Mouse (Mus musculus) ES-Bruce4 (cell line): ENCODE measurements around the gene Nop9. TPM values are rescaled to one million over a fixed set of nuclear protein-coding genes. Genes with fewer than 3 reads are reported as not detected.

Source experiments
- H3K27ac ChIP-seq: 2 replicates; pipeline ENCODE4 v1.5.1; 2012; ENCODE audit warnings: low read length, inconsistent platforms; ENCODE audit not compliant: insufficient read depth
- H3K27me3 ChIP-seq: 2 replicates; pipeline ENCODE4 v1.6.1; 2012; ENCODE audit warnings: mild to moderate bottlenecking, low read length, inconsistent platforms; ENCODE audit not compliant: control insufficient read depth, poor library complexity, insufficient read depth, severe bottlenecking
- H3K36me3 ChIP-seq: 2 replicates; pipeline ENCODE4 v1.6.1; 2012; ENCODE audit warnings: inconsistent platforms, mild to moderate bottlenecking, low read length, moderate library complexity; ENCODE audit not compliant: control insufficient read depth, poor library complexity, insufficient read depth, severe bottlenecking
- H3K4me1 ChIP-seq: one replicate; pipeline ENCODE4 v1.8.1; 2011; ENCODE audit warnings: low read length; ENCODE audit not compliant: control insufficient read depth, insufficient read depth
- H3K4me3 ChIP-seq: 2 replicates; pipeline ENCODE4 v1.5.1; 2011; ENCODE audit warnings: low read depth, mild to moderate bottlenecking, low read length
- H3K9ac ChIP-seq: 2 replicates; pipeline ENCODE4 v1.6.1; 2012; ENCODE audit warnings: low read depth, mild to moderate bottlenecking, inconsistent platforms; ENCODE audit not compliant: poor library complexity, severe bottlenecking
- H3K9me3 ChIP-seq: replicated peaks from 2 replicates; pipeline ENCODE4 v1.6.1; 2012; ENCODE audit warnings: mild to moderate bottlenecking, low read length, inconsistent platforms; ENCODE audit not compliant: control insufficient read depth, poor library complexity, insufficient read depth, severe bottlenecking
- CTCF ChIP-seq: IDR thresholded peaks from one replicate; pipeline ENCODE4 v1.8.1; 2011; ENCODE audit warnings: low read depth, low read length
- EP300 ChIP-seq: IDR thresholded peaks from 2 replicates; pipeline ENCODE4 v1.6.1; 2011; ENCODE audit warnings: low read depth, low read length; ENCODE audit not compliant: insufficient read depth
- POLR2A ChIP-seq: IDR thresholded peaks from one replicate; pipeline ENCODE4 v1.8.1; 2011; ENCODE audit warnings: low read length; ENCODE audit not compliant: insufficient read depth
- polyA plus RNA-seq: library from polyadenylated mRNA; stranded (reverse); fragments of >200 nt; gene quantifications from 2 replicates; pipeline ENCODE4 v1.2.4, GENCODE M21; 2011; ENCODE audit warnings: low read depth; ENCODE audit not compliant: missing spikeins, insufficient read depth, insufficient read length

Nop9 gene
- polyA plus RNA-seq, 1 experiment = 59.8 TPM

DNA sequence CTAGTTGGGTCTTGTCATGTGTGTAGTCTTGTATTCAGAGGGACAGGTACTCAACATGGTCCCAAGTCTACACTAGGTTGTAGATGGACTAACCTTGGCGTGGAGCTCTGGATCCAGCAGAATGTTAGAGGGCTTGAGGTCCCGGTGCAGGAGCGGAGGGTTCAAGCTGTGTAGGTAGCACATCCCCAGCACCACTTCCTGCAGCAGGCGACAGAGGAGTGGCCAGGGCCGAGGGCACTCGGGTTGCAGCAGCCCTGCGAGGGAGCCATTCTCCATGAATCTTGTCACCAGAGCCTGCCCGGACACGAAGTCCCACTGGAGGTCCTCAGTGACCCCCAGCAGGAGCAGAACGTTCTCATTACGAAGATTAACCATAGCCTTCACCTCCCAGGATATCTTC lies 42.2 kb downstream of the Nop9 start:
- no peak overlapping the region for H3K9ac ChIP-seq

DNA sequence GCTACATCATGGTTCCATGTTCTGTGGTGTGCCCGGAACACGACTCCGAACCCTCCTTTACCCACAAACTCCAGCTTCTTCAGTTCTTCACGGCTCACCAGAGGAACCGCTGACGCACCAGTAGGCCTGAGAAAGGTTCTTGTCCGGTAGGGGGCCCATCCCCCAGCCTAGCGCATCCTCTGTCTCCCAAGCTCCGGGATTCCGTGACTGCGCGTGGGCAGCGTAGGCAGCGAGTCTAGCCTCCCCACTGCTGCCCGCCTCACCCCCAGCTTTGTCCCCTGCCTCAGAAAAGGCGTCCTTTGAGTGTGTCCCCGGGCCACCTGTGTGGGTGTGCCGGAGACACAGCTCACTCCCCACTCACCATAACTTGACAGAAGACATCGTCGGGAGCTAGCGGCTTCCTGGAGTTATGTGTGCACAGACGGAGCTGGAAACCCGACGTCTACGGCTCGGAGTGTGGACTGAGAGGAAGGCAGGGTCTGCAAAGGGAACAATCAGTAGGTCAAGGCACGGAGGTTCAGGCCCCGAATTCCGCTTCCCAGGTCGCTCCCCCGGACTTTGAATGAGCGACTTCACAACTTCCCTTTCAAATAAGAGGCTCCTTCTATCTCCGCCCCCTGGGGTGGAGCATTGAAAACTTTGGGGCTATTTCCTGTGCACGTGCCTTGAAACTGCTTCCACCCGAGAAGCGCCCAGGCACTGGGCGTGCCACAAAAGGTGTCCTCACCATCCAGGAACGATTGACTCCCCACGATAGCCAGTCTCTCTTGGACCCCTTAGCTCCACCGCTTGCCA lies 43.0 kb downstream of the Nop9 start, which contains the start of gene Ripk3:
Gene Ripk3, minus strand, starts transcription at position 610 of the 795 bp plus-strand sequence.
- Histone ChIP-seq H3K9ac (no peak within 1 kb of the TSS), H3K9me3 (no peaks in the 10 kb centered on the region), H3K27ac (no peak within 1 kb of the TSS), H3K36me3 (no peaks in the 10 kb centered on the region), H3K4me1 (no peaks in the 10 kb centered on the region), H3K4me3 (peak within 1 kb of the TSS; percentile 46), H3K27me3 (no peaks in the 10 kb centered on the region)
- TF ChIP-seq POLR2A (no peak), CTCF (no peak), EP300 (no peak)

More for the DNA sequence above, 42.2 kb downstream of the Nop9 start:
- Histone ChIP-seq H3K4me1 (no peaks in the 10 kb centered on the region), H3K9me3 (no peaks in the 10 kb centered on the region), H3K36me3 (no peaks in the 10 kb centered on the region), H3K27ac (no peak overlapping the region), H3K27me3 (no peaks in the 10 kb centered on the region), H3K4me3 (peak overlapping the region; percentile 46)
- TF ChIP-seq CTCF = no peak
- TF ChIP-seq EP300 = no peak
- no peak for TF ChIP-seq POLR2A

DNA sequence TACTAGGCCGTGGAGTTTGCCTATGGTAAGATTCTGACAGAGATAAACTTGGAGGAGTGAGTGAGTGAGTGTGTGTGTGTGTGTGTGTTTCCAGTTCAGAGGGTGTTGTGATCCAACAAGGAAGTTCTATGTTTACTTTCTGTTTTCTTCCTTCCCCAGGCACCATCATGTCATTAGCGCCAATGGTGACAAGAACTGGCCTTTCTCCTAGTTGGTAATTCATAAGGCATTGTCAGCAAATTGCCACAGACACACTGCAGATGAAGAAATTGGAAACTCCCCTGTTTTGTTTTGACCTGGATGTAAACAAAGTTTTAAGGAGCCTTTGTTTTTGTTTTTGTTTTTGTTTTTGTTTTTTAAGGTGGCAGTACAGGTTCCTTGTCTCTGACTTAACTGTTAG lies 48.0 kb downstream of the Nop9 start:
- TF ChIP-seq POLR2A (no peak), CTCF (no peak), EP300 (no peak)
- H3K4me3 ChIP-seq = no peak overlapping the region

DNA sequence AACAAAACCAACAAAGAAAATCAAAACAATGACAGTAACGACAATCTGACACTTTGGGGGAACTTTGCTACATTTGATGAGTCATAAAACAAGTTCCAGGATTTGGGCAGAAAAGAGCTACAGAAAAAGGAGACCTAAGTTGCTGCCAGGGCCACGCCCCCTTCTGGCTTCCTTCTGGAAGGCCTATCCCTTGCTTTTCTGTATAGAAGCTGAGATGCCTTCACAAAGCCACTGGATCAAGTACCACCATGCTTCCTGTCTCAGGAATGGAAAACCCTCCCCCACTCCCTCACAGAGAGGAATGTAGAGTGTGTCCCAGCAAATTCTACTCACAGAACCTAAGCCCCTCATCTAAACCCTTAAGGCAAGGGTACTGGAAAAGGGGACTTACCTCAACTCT lies 48.5 kb downstream of the Nop9 start:
- H3K4me3 ChIP-seq = no peak overlapping the region
- H3K9me3 ChIP-seq = 0 out of 2 replicates have a peak, but pooled peaks cover 3% of the 10 kb centered on the region
- TF ChIP-seq POLR2A (no peak), EP300 (no peak), CTCF (no peak)
- H3K4me1 ChIP-seq = no peaks in the 10 kb centered on the region
- H3K27me3 ChIP-seq = no peaks in the 10 kb centered on the region
- no peak overlapping the region for H3K9ac ChIP-seq
- H3K36me3 ChIP-seq = no peaks in the 10 kb centered on the region
- no peak overlapping the region for H3K27ac ChIP-seq

More for the DNA sequence above, 48.0 kb downstream of the Nop9 start:
- Histone ChIP-seq H3K36me3 (no peaks in the 10 kb centered on the region), H3K9ac (no peak overlapping the region), H3K27me3 (no peaks in the 10 kb centered on the region), H3K27ac (no peak overlapping the region), H3K9me3 (0 out of 2 replicates have a peak, but pooled peaks cover 3% of the 10 kb centered on the region), H3K4me1 (no peaks in the 10 kb centered on the region)

DNA sequence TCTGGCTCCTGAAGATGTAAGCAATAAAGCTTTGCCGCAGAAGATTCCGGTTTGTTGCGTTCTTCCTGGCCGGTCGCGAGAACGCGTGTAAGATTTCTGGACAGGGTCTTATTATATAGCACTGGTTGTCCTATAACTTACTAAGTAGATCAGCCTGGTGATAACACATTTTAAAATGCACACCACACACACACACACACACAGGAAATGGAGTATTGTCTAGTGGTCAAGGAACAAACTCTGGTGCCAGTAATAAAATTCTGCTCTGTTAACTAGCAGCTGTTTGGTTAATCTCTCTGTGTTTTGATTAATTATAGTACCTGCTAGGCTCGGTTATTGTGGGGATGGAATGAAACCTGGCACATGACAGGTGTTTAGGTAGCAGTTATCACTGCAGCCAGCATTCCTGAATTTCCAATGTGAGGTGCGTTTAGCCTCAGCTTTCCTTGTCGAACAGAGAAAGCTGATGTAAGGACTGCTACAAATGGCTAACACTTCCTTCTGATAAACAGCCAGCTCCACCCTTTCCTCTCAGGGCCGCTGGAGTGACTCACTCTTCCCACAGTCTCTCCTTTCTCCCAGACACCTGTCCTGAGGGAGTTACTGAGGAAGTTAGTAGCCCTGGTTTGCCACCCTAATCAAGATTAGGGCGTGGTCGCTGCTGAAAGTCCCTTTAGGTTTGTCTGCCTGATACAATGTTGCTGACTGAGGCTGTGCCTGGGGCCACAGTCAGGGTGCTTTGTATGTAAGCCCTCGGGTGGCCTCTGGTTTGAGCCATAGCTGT lies 50.1 kb downstream of the Nop9 start:
- Histone ChIP-seq H3K9ac (no peak overlapping the region), H3K4me3 (no peak overlapping the region), H3K27ac (no peak overlapping the region), H3K27me3 (no peaks in the 10 kb centered on the region), H3K9me3 (0 out of 2 replicates have a peak, but pooled peaks cover 3% of the 10 kb centered on the region), H3K4me1 (no peaks in the 10 kb centered on the region), H3K36me3 (no peaks in the 10 kb centered on the region)
- TF ChIP-seq EP300 (no peak), POLR2A (no peak), CTCF (no peak)

Other genes starting within 250 kb of the Nop9 start
- not detected in 2 replicates for gene Cpne6, start 235.2 kb upstream of the Nop9 start, polyA plus RNA-seq
- gene Nrl, start 220.7 kb upstream of the Nop9 start, polyA plus RNA-seq = not detected in 2 replicates
- gene Pck2, start 205.4 kb upstream of the Nop9 start, polyA plus RNA-seq = 18.0 and 21.2 TPM in 2 replicates
- gene Dcaf11, start 185.7 kb upstream of the Nop9 start, polyA plus RNA-seq = 25.6 and 34.7 TPM in 2 replicates
- not detected in 2 replicates for gene A730061H03Rik, start 185.3 kb upstream of the Nop9 start, polyA plus RNA-seq
- 1.5 TPM in 1 of 2 replicates, not detected in the other for gene Fitm1, start 170.1 kb upstream of the Nop9 start, polyA plus RNA-seq
- gene Psme1, start 167.6 kb upstream of the Nop9 start, polyA plus RNA-seq = 188 and 199 TPM in 2 replicates
- 5.3 and 6.1 TPM in 2 replicates for gene Emc9, start 160.4 kb upstream of the Nop9 start, polyA plus RNA-seq
- 195 and 200 TPM in 2 replicates for gene Psme2, start 154.6 kb upstream of the Nop9 start, polyA plus RNA-seq
- gene Rnf31, start 154.0 kb upstream of the Nop9 start, polyA plus RNA-seq = 31.6 and 39.1 TPM in 2 replicates
- 9.6 and 10.9 TPM in 2 replicates for gene Irf9, start 142.1 kb upstream of the Nop9 start, polyA plus RNA-seq
- gene Rec8, start 127.7 kb upstream of the Nop9 start, polyA plus RNA-seq = 16.4 and 20.6 TPM in 2 replicates
- gene Ipo4, start 109.7 kb upstream of the Nop9 start, polyA plus RNA-seq = 69.4 and 88.5 TPM in 2 replicates
- 9.8 and 14.1 TPM in 2 replicates for gene Gm49378, start 107.8 kb upstream of the Nop9 start, polyA plus RNA-seq
- gene Tm9sf1, start 101.9 kb upstream of the Nop9 start, polyA plus RNA-seq = 22.7 and 25.1 TPM in 2 replicates
- not detected in 2 replicates for gene Tssk4, start 95.5 kb upstream of the Nop9 start, polyA plus RNA-seq
- 33.2 and 36.0 TPM in 2 replicates for gene Mdp1, start 85.2 kb upstream of the Nop9 start, polyA plus RNA-seq
- 22.2 and 26.7 TPM in 2 replicates for gene Gmpr2, start 73.8 kb upstream of the Nop9 start, polyA plus RNA-seq
- gene Nedd8, start 73.6 kb upstream of the Nop9 start, polyA plus RNA-seq = 229 and 241 TPM in 2 replicates
- gene Tinf2, start 63.9 kb upstream of the Nop9 start, polyA plus RNA-seq = 50.9 and 63.6 TPM in 2 replicates
- 24.3 and 26.9 TPM in 2 replicates for gene Tgm1, start 31.8 kb upstream of the Nop9 start, polyA plus RNA-seq
- 39.6 and 42.5 TPM in 2 replicates for gene Rabggta, start 23.4 kb upstream of the Nop9 start, polyA plus RNA-seq
- 34.7 and 38.9 TPM in 2 replicates for gene Dhrs1, start within 50 bp of the Nop9 start, polyA plus RNA-seq
- not detected in 2 replicates for gene Cideb, start 12.8 kb downstream of the Nop9 start, polyA plus RNA-seq
- 5.3 and 6.8 TPM in 2 replicates for gene Ltb4r2, start 15.7 kb downstream of the Nop9 start, polyA plus RNA-seq
- 2.6 and 3.0 TPM in 2 replicates for gene Ltb4r1, start 20.3 kb downstream of the Nop9 start, polyA plus RNA-seq
- gene Adcy4, start 38.4 kb downstream of the Nop9 start, polyA plus RNA-seq = 0.30 and 1.2 TPM in 2 replicates
- gene Ripk3, start 43.2 kb downstream of the Nop9 start, polyA plus RNA-seq = 11.0 and 16.4 TPM in 2 replicates
- 57.0 and 57.7 TPM in 2 replicates for gene Nfatc4, start 77.5 kb downstream of the Nop9 start, polyA plus RNA-seq
- gene Nynrin, start 108.3 kb downstream of the Nop9 start, polyA plus RNA-seq = 21.5 and 24.6 TPM in 2 replicates
- 0.21 and 0.27 TPM in 2 replicates for gene Cbln3, start 138.7 kb downstream of the Nop9 start, polyA plus RNA-seq
- gene Khnyn, start 139.3 kb downstream of the Nop9 start, polyA plus RNA-seq = 29.8 and 30.9 TPM in 2 replicates
- gene Sdr39u1, start 154.6 kb downstream of the Nop9 start, polyA plus RNA-seq = 7.9 and 13.2 TPM in 2 replicates
- not detected in 2 replicates for gene Cma1, start 199.0 kb downstream of the Nop9 start, polyA plus RNA-seq
- not detected in 2 replicates for gene Cma2, start 205.3 kb downstream of the Nop9 start, polyA plus RNA-seq